Mouse (Mus musculus): ENCODE measurements around the gene Gskip. TPM values are rescaled to one million over a fixed set of nuclear protein-coding genes. Genes with fewer than 3 reads are reported as not detected.

Gene Gskip
- total and polyA plus RNA-seq, 2 experiments from 2014 or later, result 18.4 to 24.3 TPM

GRCm38 (mm10) chr12:105695848-105696247, 11.2 kb downstream of the Gskip start:
- ATAC-seq (no peak), DNase-seq (no peak)
- Histone ChIP-seq H3K9ac (no peak overlapping the region), H3K27ac (ENCODE audit: low read depth, low read length) (no peak overlapping the region), H3K27me3 (ENCODE audit: insufficient read depth, low read length) (no peaks in the 10 kb centered on the region), H3K4me2 (ENCODE audit: low read depth) (no peak overlapping the region), H3K4me1 (ENCODE audit: insufficient read depth) (no peaks in the 10 kb centered on the region), H3K36me3 (ENCODE audit: insufficient read depth) (peaks cover 27% of the 10 kb centered on the region), H3K4me3 (ENCODE audit: low read depth, low read length) (no peak overlapping the region), H3K9me3 (ENCODE audit: low read length) (no peaks in the 10 kb centered on the region)
- 80% methylated on average over 7 of the region's 7 CpGs for WGBS
- TF ChIP-seq CTCF (IDR thresholded peaks at IDR 0.05; ENCODE audit: low read depth), result no peak

DNA sequence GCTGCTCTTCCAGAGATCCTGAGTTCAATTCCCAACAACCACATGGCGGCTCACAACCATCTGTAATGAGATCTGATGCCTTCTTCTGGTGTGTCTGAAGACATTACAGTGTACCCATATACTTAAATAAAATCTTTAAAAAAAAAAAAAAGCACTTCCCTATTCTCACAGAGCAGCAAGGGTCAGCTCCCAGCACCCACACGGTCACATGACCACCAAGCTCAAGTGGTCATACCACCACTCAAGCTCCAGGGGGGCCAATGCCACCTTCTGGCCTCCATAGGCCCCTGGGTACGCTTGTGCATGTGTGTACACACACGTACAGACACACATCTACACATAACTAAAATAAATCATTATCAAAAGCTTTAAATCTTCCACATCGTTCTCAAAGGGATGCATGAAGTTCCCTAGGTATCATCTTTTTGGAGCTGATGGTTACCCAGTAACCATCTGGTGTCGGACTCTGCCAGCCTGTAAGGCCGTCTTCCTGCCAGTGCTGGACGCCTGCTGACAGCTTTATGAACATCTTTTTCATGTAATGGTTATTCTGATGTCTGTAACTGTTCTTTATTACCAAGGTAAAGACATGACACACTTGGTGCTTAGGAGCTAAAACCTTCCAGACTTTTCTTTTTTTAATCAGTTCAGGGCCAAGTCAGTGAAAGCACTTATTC, 12.6 kb downstream of the Gskip start:
- Histone ChIP-seq H3K9me3 (ENCODE audit: low read length) (no peaks in the 10 kb centered on the region), H3K27ac (ENCODE audit: low read depth, low read length) (no peak overlapping the region), H3K4me2 (ENCODE audit: low read depth) (no peak overlapping the region), H3K4me1 (ENCODE audit: insufficient read depth) (no peaks in the 10 kb centered on the region), H3K36me3 (ENCODE audit: insufficient read depth) (peaks cover 28% of the 10 kb centered on the region), H3K27me3 (ENCODE audit: insufficient read depth, low read length) (no peaks in the 10 kb centered on the region), H3K4me3 (ENCODE audit: low read depth, low read length) (no peak overlapping the region), H3K9ac (no peak overlapping the region)
- 86% methylated on average over 8 of the region's 8 CpGs for WGBS
- DNase-seq, result no peak
- no peak for ATAC-seq
- TF ChIP-seq CTCF (IDR thresholded peaks at IDR 0.05; ENCODE audit: low read depth), result no peak

DNA sequence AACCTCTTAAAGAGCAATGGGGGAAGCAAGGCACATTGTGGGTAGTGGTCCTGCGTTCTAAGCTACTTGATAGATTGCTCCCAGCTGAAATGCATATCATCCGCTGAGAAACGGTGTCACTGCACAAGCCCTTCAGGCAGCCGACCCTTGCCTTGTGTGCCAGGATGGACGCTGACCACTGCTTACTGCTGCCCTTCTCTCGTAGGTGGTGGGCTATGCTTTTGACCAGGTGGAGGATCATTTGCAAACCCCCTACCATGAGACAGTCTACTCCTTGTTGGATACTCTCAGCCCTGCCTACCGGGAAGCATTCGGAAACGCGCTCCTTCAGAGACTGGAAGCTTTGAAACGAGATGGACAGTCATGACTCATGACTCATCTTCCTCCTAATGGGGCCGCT, 15.8 kb downstream of the Gskip start:
- ATAC-seq, result no peak
- Histone ChIP-seq H3K27ac (ENCODE audit: low read depth, low read length) (no peak overlapping the region), H3K4me1 (ENCODE audit: insufficient read depth) (no peaks in the 10 kb centered on the region), H3K9me3 (ENCODE audit: low read length) (no peaks in the 10 kb centered on the region), H3K36me3 (ENCODE audit: insufficient read depth) (peaks cover 25% of the 10 kb centered on the region), H3K4me3 (ENCODE audit: low read depth, low read length) (no peak overlapping the region), H3K4me2 (ENCODE audit: low read depth) (no peak overlapping the region), H3K27me3 (ENCODE audit: insufficient read depth, low read length) (no peaks in the 10 kb centered on the region), H3K9ac (no peak overlapping the region)
- TF ChIP-seq CTCF (IDR thresholded peaks at IDR 0.05; ENCODE audit: low read depth), result no peak
- 91% methylated on average over 12 of the region's 12 CpGs for WGBS
- DNase-seq, result no peak

GRCm38 (mm10) chr12:105705799-105706487, 21.3 kb downstream of the Gskip start, which contains the start of gene Ak7:
TSS of gene Ak7 (plus strand) at chr12:105705976.
- H3K27ac ChIP-seq (ENCODE audit: low read depth, low read length), result no peak within 1 kb of the TSS
- 12% methylated on average over 22 of the region's 22 CpGs for WGBS
- H3K27me3 ChIP-seq (ENCODE audit: insufficient read depth, low read length), result no peaks in the 10 kb centered on the region
- TF ChIP-seq CTCF (IDR thresholded peaks at IDR 0.05; ENCODE audit: low read depth), result no peak
- H3K9ac ChIP-seq, result no peak within 1 kb of the TSS
- peaks cover 9% of the 10 kb centered on the region; the same call in 1 of the 2 replicates for H3K36me3 ChIP-seq (ENCODE audit: insufficient read depth)
- H3K4me1 ChIP-seq (ENCODE audit: insufficient read depth), result no peaks in the 10 kb centered on the region
- ATAC-seq, result peak; percentile 25
- H3K9me3 ChIP-seq (ENCODE audit: low read length), result no peaks in the 10 kb centered on the region
- no peak for DNase-seq
- H3K4me3 ChIP-seq (ENCODE audit: low read depth, low read length), result no peak within 1 kb of the TSS
- H3K4me2 ChIP-seq (ENCODE audit: low read depth), result no peak within 1 kb of the TSS; the same call in 1 of the 2 replicates

- DNase-seq, result peak; percentile 22
- Histone ChIP-seq H3K27ac (ENCODE audit: low read depth, low read length) (no peak overlapping the region), H3K4me1 (ENCODE audit: insufficient read depth) (0 out of 2 replicates have a peak, but pooled peaks cover 4% of the 10 kb centered on the region), H3K27me3 (ENCODE audit: insufficient read depth, low read length) (no peaks in the 10 kb centered on the region), H3K9me3 (ENCODE audit: low read length) (no peaks in the 10 kb centered on the region), H3K9ac (no peak overlapping the region), H3K4me3 (ENCODE audit: low read depth, low read length) (no peak overlapping the region), H3K4me2 (ENCODE audit: low read depth) (0 out of 2 replicates have a peak overlapping the region, but pooled peaks have one; percentile 10), H3K36me3 (ENCODE audit: insufficient read depth) (no peaks in the 10 kb centered on the region)
- WGBS, result 72% methylated on average over 17 of the region's 17 CpGs
- ATAC-seq, result peak; percentile 21; the same call in 1 of the 2 replicates
- TF ChIP-seq CTCF (IDR thresholded peaks at IDR 0.05; ENCODE audit: low read depth), result no peak
Observed at GRCm38 (mm10) chr12:105718616-105719015, 34.0 kb downstream of the Gskip start.

GRCm38 (mm10) chr12:105720196-105720595, 35.6 kb downstream of the Gskip start:
- H3K4me3 ChIP-seq (ENCODE audit: low read depth, low read length), result no peak overlapping the region
- 0 out of 2 replicates have a peak, but pooled peaks cover 4% of the 10 kb centered on the region for H3K4me1 ChIP-seq (ENCODE audit: insufficient read depth)
- ATAC-seq, result no peak
- DNase-seq, result no peak
- WGBS, result 74% methylated on average over 3 of the region's 3 CpGs
- no peaks in the 10 kb centered on the region for H3K9me3 ChIP-seq (ENCODE audit: low read length)
- H3K27ac ChIP-seq (ENCODE audit: low read depth, low read length), result no peak overlapping the region
- no peak overlapping the region for H3K4me2 ChIP-seq (ENCODE audit: low read depth)
- no peak overlapping the region for H3K9ac ChIP-seq
- H3K36me3 ChIP-seq (ENCODE audit: insufficient read depth), result no peaks in the 10 kb centered on the region
- no peak for TF ChIP-seq CTCF (IDR thresholded peaks at IDR 0.05; ENCODE audit: low read depth)
- no peaks in the 10 kb centered on the region for H3K27me3 ChIP-seq (ENCODE audit: insufficient read depth, low read length)

All from forebrain, postnatal 0 days (tissue).